In genomic region chr11:55078502-55078901, GRCm38 (mm10) we compare ENCODE assay signal across 8 mouse cellular contexts. TPM values are rescaled to one million over a fixed set of nuclear protein-coding genes. Genes with fewer than 3 reads are reported as not detected.
DNase-seq lines count a peak whose midpoint lies in the region; ATAC-seq and TF ChIP-seq lines count a peak whose summit lies in the region.

No protein-coding gene starts in this region.

- TF ChIP-seq EP300 in CH12.LX (IDR thresholded peaks at IDR 0.05; ENCODE audit: low read length), result no peak

- H3K4me2 ChIP-seq in heart, embryonic 11.5 days, result peak overlapping the region; percentile 95
- H3K4me2 ChIP-seq in CH12.LX (ENCODE audit: insufficient read depth, low read depth, poor library complexity, severe bottlenecking), result peak overlapping the region; percentile 59; the same call in 1 of the 2 replicates
- peak overlapping the region; percentile 84 for H3K4me2 ChIP-seq in hindbrain, embryonic 16.5 days (ENCODE audit: low read length)
- H3K4me2 ChIP-seq in midbrain, embryonic 14.5 days (ENCODE audit: low read length), result peak overlapping the region; percentile 86; the same call in 1 of the 2 replicates

- H3K27ac ChIP-seq in heart, embryonic 11.5 days (ENCODE audit: low read depth, low read length), result peak overlapping the region; percentile 89
- H3K27ac ChIP-seq in CH12.LX (ENCODE audit: insufficient read depth, low read depth), result no peak overlapping the region
- H3K27ac ChIP-seq in hindbrain, embryonic 16.5 days (ENCODE audit: low read depth, low read length), result no peak overlapping the region
- no peak overlapping the region for H3K27ac ChIP-seq in midbrain, embryonic 14.5 days (replicated peaks; ENCODE audit: low read depth, low read length)

- ATAC-seq in heart, embryonic 11.5 days (replicated peaks; ENCODE audit: insufficient number of reproducible peaks, low FRiP score, low TSS enrichment), result no peak
- ATAC-seq in hindbrain, embryonic 16.5 days, result no peak
- no peak for ATAC-seq in midbrain, embryonic 14.5 days (ENCODE audit: low FRiP score, low TSS enrichment)

- no peak for DNase-seq in heart, postnatal 36 days
- DNase-seq in CH12.LX (ENCODE audit: extremely low read depth), result no peak
- DNase-seq in midbrain, embryonic 14.5 days, result no peak
- no peak for DNase-seq in left cerebral cortex, postnatal 4 days
- DNase-seq in spleen, postnatal 36 days (ENCODE audit: low spot score in 2 of 2), result no peak
- no peak for DNase-seq in kidney, postnatal 10 days

- peak overlapping the region; percentile 77 for H3K9ac ChIP-seq in heart, embryonic 11.5 days (ENCODE audit: low read depth, low read length)
- H3K9ac ChIP-seq in CH12.LX (ENCODE audit: insufficient read depth, low read depth), result peak overlapping the region; percentile 17; the same call in 1 of the 2 replicates
- no peak overlapping the region for H3K9ac ChIP-seq in hindbrain, embryonic 16.5 days (ENCODE audit: low read depth, low read length)
- no peak overlapping the region for H3K9ac ChIP-seq in midbrain, embryonic 14.5 days (replicated peaks; ENCODE audit: low read length)

- peaks cover 20% of the 10 kb centered on the region for H3K4me1 ChIP-seq in heart, embryonic 11.5 days (ENCODE audit: control insufficient read depth, insufficient read depth, low read length)
- peaks cover 9 to 19% of the 10 kb centered on the region in 2 experiments; a peak in 3 of 4 replicates for H3K4me1 ChIP-seq in CH12.LX (ENCODE audit: control insufficient read depth in 1 of 2, insufficient read depth in 2 of 2)
- peaks cover 11% of the 10 kb centered on the region for H3K4me1 ChIP-seq in hindbrain, embryonic 16.5 days (ENCODE audit: control insufficient read depth, insufficient read depth, low read depth, low read length)
- no peaks in the 10 kb centered on the region for H3K4me1 ChIP-seq in midbrain, embryonic 14.5 days (ENCODE audit: control insufficient read depth, insufficient read depth, low read length)

- no peaks in the 10 kb centered on the region for H3K27me3 ChIP-seq in heart, embryonic 11.5 days (ENCODE audit: control insufficient read depth, insufficient read depth, low read length)
- H3K27me3 ChIP-seq in CH12.LX (replicated peaks), result no peaks in the 10 kb centered on the region
- no peaks in the 10 kb centered on the region; the same call in 1 of the 2 replicates for H3K27me3 ChIP-seq in hindbrain, embryonic 16.5 days (replicated peaks; ENCODE audit: control insufficient read depth, insufficient read depth, low read length)
- no peaks in the 10 kb centered on the region for H3K27me3 ChIP-seq in midbrain, embryonic 14.5 days (ENCODE audit: control insufficient read depth, insufficient read depth, low read length)

- TF ChIP-seq POLR2A in CH12.LX (IDR thresholded peaks at IDR 0.05; ENCODE audit: low read depth, low read length), result no peak

- dilution Hi-C loops in CH12.LX (cut with MboI; ENCODE audit: extremely low pct_ligation_motif_present, extremely low pct_unique_long_range_greater_than_20kb, low sequenced_read_pairs), result no loop called here

- WGBS in heart, embryonic 11.5 days (ENCODE audit: insufficient replicate concordance), result 47% methylated on average over 3 of the region's 3 CpGs
- WGBS in hindbrain, embryonic 16.5 days, result 48% methylated on average over 3 of the region's 3 CpGs
- WGBS in midbrain, embryonic 14.5 days, result 58% methylated on average over 3 of the region's 3 CpGs

- no peaks in the 10 kb centered on the region for H3K36me3 ChIP-seq in heart, embryonic 11.5 days (ENCODE audit: control insufficient read depth, insufficient read depth, low read length)
- no peaks in the 10 kb centered on the region for H3K36me3 ChIP-seq in CH12.LX (replicated peaks in 1 of 2; ENCODE audit: control insufficient read depth in 1 of 2, insufficient read depth in 1 of 2, low read length in 1 of 2)
- no peaks in the 10 kb centered on the region for H3K36me3 ChIP-seq in hindbrain, embryonic 16.5 days (ENCODE audit: control insufficient read depth, insufficient read depth, low read length)
- no peaks in the 10 kb centered on the region for H3K36me3 ChIP-seq in midbrain, embryonic 14.5 days (ENCODE audit: control insufficient read depth, insufficient read depth, low read length)

- intact Hi-C loops in heart, postnatal 36 days (cut with DNase I), result no loop called here
- intact Hi-C loops in left cerebral cortex, postnatal 4 days (cut with DNase I), result no loop called here

- H3K4me3 ChIP-seq in heart, embryonic 11.5 days (ENCODE audit: low read depth, low read length), result no peak overlapping the region; the same call in 1 of the 2 replicates
- H3K4me3 ChIP-seq in CH12.LX (replicated peaks in 1 of 3; ENCODE audit: low read depth in 2 of 3, low read length in 2 of 3, poor library complexity in 1 of 3), result peak overlapping the region in 1 of 3 experiments; percentile 46
- no peak overlapping the region for H3K4me3 ChIP-seq in hindbrain, embryonic 16.5 days (ENCODE audit: low read length)
- H3K4me3 ChIP-seq in midbrain, embryonic 14.5 days (replicated peaks; ENCODE audit: low read depth, low read length), result no peak overlapping the region

- TF ChIP-seq RAD21 in CH12.LX (IDR thresholded peaks at IDR 0.05; ENCODE audit: low read depth, low read length), result no peak

- TF ChIP-seq CTCF in CH12.LX (conservative IDR thresholded peaks at IDR 0.05 in 1 of 2, IDR thresholded peaks at IDR 0.05 in 1 of 2; ENCODE audit: low read depth in 2 of 2, low read length in 2 of 2), result no peak

- 0 out of 2 replicates have a peak, but pooled peaks cover 2% of the 10 kb centered on the region for H3K9me3 ChIP-seq in heart, embryonic 11.5 days (replicated peaks; ENCODE audit: control insufficient read depth, low read length)
- peaks cover 4% of the 10 kb centered on the region for H3K9me3 ChIP-seq in CH12.LX (replicated peaks; ENCODE audit: low read length)
- no peaks in the 10 kb centered on the region for H3K9me3 ChIP-seq in hindbrain, embryonic 16.5 days (ENCODE audit: control insufficient read depth, low read length)
- H3K9me3 ChIP-seq in midbrain, embryonic 14.5 days (ENCODE audit: control insufficient read depth, low read length), result no peaks in the 10 kb centered on the region

- in situ Hi-C loops in CH12.LX (cut with MboI; ENCODE audit: low pct_ligation_motif_present, low pct_unique_long_range_greater_than_20kb, low sequenced_read_pairs), result no loop called here

- H3K79me2 ChIP-seq in CH12.LX (replicated peaks; ENCODE audit: control insufficient read depth, extremely low read depth, insufficient read depth, poor library complexity, severe bottlenecking), result no peaks in the 10 kb centered on the region

TF ChIP-seq in CH12.LX, 34 proteins besides CTCF, POLR2A, EP300 and RAD21:
- TF ChIP-seq RCOR1 (conservative IDR thresholded peaks at IDR 0.05; ENCODE audit: low read depth, low read length) (no peak), JUND (conservative IDR thresholded peaks at IDR 0.05; ENCODE audit: low read depth, low read length) (no peak), ZC3H11A (IDR thresholded peaks at IDR 0.05; ENCODE audit: low read depth, low read length) (no peak), MAFK (IDR thresholded peaks at IDR 0.05; ENCODE audit: insufficient replicate concordance, low read length) (no peak), MYC (IDR thresholded peaks at IDR 0.05; ENCODE audit: low read depth, low read length) (no peak), PAX5 (IDR thresholded peaks at IDR 0.05; ENCODE audit: low read length) (no peak), NRF1 (IDR thresholded peaks at IDR 0.05; ENCODE audit: low read depth, low read length) (no peak), ZNF384 (IDR thresholded peaks at IDR 0.05; ENCODE audit: low read depth, low read length) (no peak), MAX (IDR thresholded peaks at IDR 0.05; ENCODE audit: low read length) (no peak), SMC3 (IDR thresholded peaks at IDR 0.05; ENCODE audit: low read depth, low read length) (no peak), USF2 (conservative IDR thresholded peaks at IDR 0.05; ENCODE audit: low read depth, low read length) (no peak), ETS1 (conservative IDR thresholded peaks at IDR 0.05; ENCODE audit: low read depth, low read length) (no peak), MEF2A (IDR thresholded peaks at IDR 0.05; ENCODE audit: borderline replicate concordance, low read depth, low read length) (no peak)

RNA-seq across cellular contexts. Expression of gene Ccdc69, which starts 0.6 kb away (rescaled TPM):
- 16.5 and 17.1 TPM in 2 replicates for polyA plus RNA-seq in heart, embryonic 11.5 days (2014; fragmentation: Nextera tagmentation; extraction: Ambion mirVana)
- total RNA-seq in heart, postnatal 36 days (2021), result 1 to 10 TPM; 7.6 to 8.0 TPM
- total RNA-seq in CH12.LX (2012; rRNA removed) (4.3 and 4.4 TPM in 2 replicates), CH12.LX (2014; rRNA removed) (0.27 TPM in 1 of 2 replicates, not detected in the other)
- polyA plus RNA-seq in CH12.LX (2012; ENCODE audit: insufficient read length, low read depth), result 0.23 and 0.61 TPM in 2 replicates
- 0.50 and 1.00 TPM in 2 replicates for polyA plus RNA-seq in hindbrain, embryonic 16.5 days (2015; fragmentation: Nextera tagmentation; extraction: Ambion mirVana)
- 0.14 and 0.26 TPM in 2 replicates for polyA plus RNA-seq in midbrain, embryonic 14.5 days (2014; fragmentation: Nextera tagmentation; extraction: Ambion mirVana)
- not detected for total RNA-seq in left cerebral cortex, postnatal 4 days (2021)

RNA-seq across cellular contexts. Expression of gene Gm2a, which starts 19.4 kb away (rescaled TPM):
- polyA plus RNA-seq in heart, embryonic 11.5 days (2014; fragmentation: Nextera tagmentation; extraction: Ambion mirVana), result 50.0 and 51.9 TPM in 2 replicates
- 10 to 100 TPM; 10.8 to 11.8 TPM for total RNA-seq in heart, postnatal 36 days (2021)
- total RNA-seq in CH12.LX (2012; rRNA removed) (24.1 and 26.5 TPM in 2 replicates), CH12.LX (2014; rRNA removed) (8.9 and 10.0 TPM in 2 replicates)
- 24.1 and 25.6 TPM in 2 replicates for polyA plus RNA-seq in CH12.LX (2012; ENCODE audit: insufficient read length, low read depth)
- 39.0 and 45.8 TPM in 2 replicates for polyA plus RNA-seq in hindbrain, embryonic 16.5 days (2015; fragmentation: Nextera tagmentation; extraction: Ambion mirVana)
- 23.4 and 23.6 TPM in 2 replicates for polyA plus RNA-seq in midbrain, embryonic 14.5 days (2014; fragmentation: Nextera tagmentation; extraction: Ambion mirVana)
- total RNA-seq in left cerebral cortex, postnatal 4 days (2021), result 10 to 100 TPM; 31.0 to 32.2 TPM

RNA-seq across cellular contexts. Expression of gene Anxa6, which starts 45.3 kb away (rescaled TPM):
- polyA plus RNA-seq in heart, embryonic 11.5 days (2014; fragmentation: Nextera tagmentation; extraction: Ambion mirVana), result 300 and 370 TPM in 2 replicates
- 100 to 1,000 TPM; 234 to 241 TPM for total RNA-seq in heart, postnatal 36 days (2021)
- total RNA-seq in CH12.LX (2012; rRNA removed) (163 and 168 TPM in 2 replicates), CH12.LX (2014; rRNA removed) (115 and 125 TPM in 2 replicates)
- polyA plus RNA-seq in CH12.LX (2012; ENCODE audit: insufficient read length, low read depth), result 162 and 163 TPM in 2 replicates
- polyA plus RNA-seq in hindbrain, embryonic 16.5 days (2015; fragmentation: Nextera tagmentation; extraction: Ambion mirVana), result 72.4 and 84.0 TPM in 2 replicates
- 14.3 and 38.3 TPM in 2 replicates for polyA plus RNA-seq in midbrain, embryonic 14.5 days (2014; fragmentation: Nextera tagmentation; extraction: Ambion mirVana)
- 10 to 100 TPM; 70.0 to 70.2 TPM for total RNA-seq in left cerebral cortex, postnatal 4 days (2021)

Comparison
In these comparisons a context has a peak if more than half of its experiments do, and no peak if none do; other contexts are left out.
1. H3K9ac ChIP-seq: peak in heart, embryonic 11.5 days (single experiment) and CH12.LX (single experiment); none in hindbrain, embryonic 16.5 days (single experiment) and midbrain, embryonic 14.5 days (single experiment).
2. Peak in every context shown above with its lines, with median percentiles within 50 percentile points of each other: H3K4me2 ChIP-seq.